Mouse (Mus musculus) gastrocnemius, adult 8-10 months (tissue): ENCODE data around the gene Ipo13. TPM values are rescaled to one million over a fixed set of nuclear protein-coding genes. Genes with fewer than 3 reads are reported as not detected.

Source experiments
- DNase-seq, 2 experiments: peaks; one replicate each; pipeline ENCODE4 v3.0.0; 2022; ENCODE audit warnings: low spot score in 2 of 2
- total RNA-seq, 4 experiments: library from RNA; stranded (reverse); gene quantifications; 2 replicates each; pipeline ENCODE4 v1.2.4; 2022

Gene Ipo13
- total RNA-seq, 4 experiments from 2014 or later: 268 to 350 (median 281) TPM

DNA sequence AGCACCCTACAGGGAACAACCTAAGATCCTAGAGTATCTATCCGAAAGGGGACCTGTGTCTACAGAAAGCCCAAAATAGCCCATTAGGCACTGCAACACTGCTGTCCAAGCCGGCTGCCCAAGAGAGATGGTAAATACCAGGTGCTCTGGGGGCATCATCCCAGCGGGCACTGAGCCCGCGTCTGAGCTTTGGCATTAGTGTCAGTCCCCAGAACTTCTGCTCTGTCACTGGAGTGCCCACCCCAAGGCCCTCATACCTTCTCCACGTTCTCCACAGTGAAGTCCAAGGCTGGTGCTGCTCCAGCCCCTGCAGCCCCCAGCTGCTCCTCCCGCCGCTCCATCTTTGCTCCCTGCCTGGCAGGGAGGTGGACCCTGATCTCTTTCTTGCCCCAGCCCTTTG is 768 bp downstream of the Ipo13 start:
- DNase-seq: peak; percentile 74 to 86

DNA sequence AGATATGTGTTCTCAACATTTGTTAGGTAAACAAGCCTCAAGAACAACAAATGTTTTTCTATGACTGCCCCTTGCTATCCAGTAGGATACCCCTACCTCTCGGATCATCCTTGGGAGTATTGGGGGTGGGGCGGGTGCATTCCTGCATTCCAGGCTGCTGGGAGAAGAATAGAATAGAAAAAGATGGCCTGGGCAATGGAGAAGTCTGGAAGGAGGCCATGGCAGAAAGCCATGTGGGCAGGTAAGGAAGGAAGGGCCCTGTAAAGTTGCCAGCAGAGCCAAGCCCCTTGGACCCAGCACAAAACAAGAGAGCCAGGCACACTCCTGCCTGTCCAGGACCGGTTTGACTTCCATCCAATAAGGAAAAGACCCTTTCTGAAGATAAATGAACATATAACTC is 1.4 kb downstream of the Ipo13 start:
- DNase-seq: peak in 1 of 2 experiments; percentile 43

DNA sequence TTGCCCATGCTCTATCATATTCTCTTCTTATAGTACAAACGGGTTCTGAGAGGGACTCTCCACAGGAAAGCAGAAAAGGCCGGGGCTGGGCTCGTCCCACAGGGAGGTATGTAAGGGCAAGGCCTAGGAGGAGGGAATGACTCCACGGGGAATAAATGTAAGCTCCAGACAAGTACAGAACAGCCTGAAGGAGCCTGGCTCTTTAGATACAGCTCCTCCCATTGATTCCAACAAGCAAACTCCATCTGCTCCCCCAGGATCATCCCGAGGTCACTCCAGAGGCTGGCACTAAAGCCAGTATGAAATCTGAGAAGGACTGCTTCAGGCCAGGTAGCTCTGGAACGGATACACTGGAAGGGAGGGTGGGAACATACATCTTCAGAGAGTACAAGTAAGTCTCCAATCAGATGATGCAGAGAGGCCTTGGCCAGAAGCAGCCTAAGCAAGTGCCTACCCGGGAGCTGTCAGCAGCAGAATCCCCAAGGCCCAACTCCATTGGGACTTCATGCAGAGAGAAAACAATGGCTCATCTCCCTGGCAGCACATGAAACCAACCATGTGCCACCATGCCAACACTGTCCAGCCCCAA is 2.0 kb downstream of the Ipo13 start:
- DNase-seq: no peak

DNA sequence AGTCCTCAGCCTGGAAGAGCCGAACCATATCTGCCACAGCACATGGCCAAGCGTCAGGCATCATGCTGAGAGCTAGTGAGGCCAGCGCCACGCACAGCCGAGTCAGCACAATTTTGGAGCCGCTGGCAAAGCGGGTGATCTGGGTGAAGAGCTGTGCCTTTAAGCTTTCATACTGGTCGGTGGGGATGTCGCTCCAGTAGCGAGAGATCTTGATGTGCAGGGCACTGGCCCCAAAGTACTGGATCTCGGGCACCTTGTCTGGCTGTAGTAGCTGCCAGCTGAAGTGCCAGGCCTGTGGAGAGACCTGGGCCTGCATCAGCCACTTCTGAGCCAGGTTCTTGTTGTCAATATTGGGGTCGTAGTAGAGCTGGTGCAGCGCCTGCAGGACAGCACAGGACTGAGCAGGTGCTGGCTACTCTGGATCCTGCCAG is 2.7 kb downstream of the Ipo13 start:
- peak in 1 of 2 experiments; percentile 22 for DNase-seq

DNA sequence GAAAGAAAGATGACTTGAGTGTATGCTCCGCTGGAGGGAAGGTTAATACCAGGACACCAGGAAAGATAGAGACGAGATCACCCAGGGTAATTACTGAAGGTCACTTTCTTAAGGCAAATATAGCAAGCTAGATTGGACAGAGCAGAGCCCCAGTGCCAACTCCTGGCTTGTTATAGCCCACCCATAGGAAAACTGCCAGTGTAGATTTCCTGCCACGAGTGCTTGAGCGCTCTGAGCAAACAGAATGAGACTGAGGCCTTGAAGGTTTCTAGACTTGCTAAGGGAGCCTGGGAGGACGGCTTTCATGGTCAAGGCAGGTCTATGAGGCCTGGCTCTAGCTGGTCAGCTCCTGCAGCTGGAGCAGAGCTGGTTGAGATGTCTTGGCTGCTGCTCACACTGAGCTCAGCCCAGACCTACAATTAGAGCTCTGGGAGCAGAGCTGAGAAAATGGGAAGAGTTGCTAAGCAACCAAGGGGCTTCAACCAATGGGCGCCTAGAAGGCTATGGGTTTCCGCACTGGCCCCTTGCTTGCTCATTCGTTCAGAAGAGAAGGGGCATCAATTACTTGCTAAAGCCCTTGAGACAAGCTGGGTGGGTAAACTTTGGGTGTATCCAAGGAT is 5.9 kb downstream of the Ipo13 start:
- no peak for DNase-seq

DNA sequence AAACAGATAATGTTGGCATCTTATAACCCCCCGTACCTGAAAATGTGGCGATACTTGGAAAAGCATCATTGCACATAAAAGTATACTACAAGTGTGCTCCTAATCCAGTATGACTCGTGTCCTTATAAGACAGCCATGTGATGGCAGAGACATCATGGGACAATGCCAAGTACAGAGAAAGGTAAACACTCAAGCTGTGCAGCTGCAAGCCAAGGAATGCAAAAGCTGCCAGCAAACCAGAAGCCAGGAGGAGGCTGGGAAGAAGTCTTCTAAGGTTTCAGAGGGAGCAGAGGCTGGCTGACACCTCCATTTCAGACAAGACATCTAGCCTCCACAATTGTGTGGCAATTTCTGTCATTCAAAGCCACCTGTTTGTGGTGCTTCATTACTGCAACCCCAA is 8.6 kb downstream of the Ipo13 start:
- DNase-seq: peak; percentile 49 to 69

DNA sequence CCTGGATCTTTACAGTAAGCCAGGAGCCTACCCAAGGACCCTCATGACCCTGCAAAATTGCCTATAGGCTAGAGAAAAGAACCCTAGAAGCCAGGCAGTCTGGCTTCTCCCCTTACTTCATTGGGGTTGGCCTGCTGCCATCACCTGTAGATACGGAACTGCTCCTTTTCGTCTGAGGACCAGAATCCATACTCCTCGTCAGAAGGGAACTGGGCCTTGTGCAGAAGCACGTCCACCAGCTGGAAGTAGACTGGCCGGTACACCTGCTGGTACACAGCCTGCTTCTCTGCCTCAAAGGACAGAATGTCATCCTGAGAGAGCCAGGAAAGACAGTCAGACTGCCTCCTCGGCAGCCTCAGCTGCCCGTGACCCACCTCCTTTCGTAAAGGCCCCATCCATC is 10.0 kb downstream of the Ipo13 start:
- DNase-seq: no peak

DNA sequence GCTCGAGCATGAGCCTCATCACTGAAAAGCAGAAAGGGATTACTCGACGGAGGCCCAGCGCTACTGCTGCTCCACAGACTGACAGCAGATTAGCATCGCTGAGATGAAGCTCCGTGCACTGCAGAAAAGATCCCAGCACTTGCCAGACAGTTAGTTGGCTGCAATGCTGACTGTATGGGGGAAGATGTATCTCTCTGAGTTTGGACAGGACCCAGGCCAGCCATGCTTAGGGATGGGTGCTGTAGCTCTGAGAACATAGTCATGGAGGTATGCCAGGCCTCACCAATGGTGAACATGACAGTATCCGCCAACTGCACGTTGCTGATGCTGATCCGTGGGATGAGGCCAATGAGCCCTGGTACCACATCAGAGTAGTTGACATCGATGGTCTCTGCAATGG is 10.7 kb downstream of the Ipo13 start:
- no peak for DNase-seq

DNA sequence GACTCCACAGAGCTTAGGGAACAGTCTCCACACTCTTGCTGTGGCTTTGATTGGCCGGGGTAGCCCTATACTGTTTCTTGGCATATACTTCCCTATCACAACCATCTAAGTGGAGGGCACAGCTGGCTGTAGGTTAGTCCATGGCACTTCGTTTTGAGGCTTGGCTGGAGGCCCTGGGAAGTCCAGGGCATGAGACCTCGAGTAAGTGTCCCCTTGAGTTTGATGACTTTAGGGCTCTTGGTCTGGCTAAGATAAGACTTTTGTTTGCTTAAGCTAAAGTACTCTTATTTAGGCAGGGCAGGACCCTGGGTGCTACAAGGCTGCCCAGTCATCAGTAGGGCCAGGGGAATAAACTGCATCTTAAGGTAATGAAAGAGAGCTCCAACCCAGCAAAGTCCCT is 16.7 kb downstream of the Ipo13 start:
- DNase-seq: no peak

DNA sequence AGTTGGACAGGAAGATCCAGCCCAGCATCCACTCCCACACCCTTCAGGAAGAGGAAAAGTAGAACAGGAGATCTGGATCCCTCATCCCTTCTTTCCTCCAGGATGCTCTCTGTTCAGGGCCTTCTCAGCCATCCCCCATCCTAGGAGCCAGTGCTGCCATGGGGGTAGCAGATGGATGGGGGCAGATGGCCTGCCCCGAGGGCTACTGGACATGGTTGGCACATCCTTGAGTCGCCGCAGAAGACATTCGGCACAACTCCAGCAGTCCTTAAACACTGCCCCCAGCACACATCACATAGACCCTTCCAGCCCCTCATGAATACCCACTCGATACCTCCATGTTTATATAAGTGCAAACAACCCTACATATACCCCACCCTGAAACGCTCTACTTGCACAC is 18.8 kb downstream of the Ipo13 start:
- DNase-seq: no peak

DNA sequence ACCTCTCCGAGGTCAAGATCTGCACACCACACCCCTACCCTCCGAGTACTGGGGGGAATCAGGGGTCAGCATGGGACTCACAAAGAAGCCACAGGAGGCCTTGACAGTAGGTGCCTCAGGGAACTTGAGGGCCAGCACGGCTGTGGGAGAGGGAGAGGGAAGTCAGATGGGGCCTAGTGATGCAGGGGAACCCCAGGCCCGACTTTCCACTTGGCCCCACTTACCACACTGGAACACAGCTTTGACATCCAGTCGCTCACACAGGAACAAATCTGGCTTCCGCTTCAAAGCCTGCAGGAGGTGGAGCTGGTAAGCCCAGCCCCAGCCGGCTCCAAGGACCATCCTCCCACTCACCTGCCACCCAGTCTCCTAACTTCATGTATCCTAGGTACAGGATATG is 19.5 kb downstream of the Ipo13 start:
- DNase-seq: no peak

DNA sequence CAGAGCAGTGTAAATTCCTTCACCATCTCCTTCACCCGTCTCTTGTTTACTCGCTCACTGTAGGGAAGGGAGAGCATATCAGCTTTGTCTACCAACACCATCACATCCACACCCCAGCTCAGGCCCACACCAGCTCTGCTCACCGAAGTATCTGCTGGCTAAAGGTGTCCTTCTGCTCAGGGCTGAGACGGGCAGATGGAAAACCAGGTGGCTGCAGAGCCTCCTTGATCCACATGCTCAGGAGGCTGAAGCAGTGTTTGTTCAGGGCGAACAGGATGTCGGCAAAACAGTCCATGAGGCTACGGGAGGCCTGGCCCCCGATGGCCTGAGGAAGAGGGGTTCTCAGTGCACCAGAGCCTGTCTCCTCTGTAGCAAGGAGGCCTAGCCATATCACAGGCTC is 20.2 kb downstream of the Ipo13 start:
- DNase-seq: no peak

DNA sequence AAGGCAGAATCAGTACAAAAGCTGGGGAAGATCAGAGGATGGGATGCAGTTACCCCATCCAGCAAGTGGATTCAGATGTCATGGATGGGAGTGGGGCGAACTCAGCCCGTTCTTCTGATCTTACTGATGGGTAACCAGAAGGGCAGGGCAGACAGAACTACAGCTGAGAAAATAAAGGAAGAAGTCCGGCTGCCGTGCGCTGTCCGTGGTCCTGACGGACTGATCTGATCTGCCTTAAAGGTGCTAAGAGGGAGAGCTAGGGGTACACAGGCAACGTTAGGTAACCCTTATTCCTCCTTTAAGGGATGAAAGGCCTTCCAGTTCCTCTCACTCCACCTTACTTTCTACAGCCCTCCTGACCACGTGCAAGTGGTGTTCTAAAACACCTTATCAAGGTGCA is 21.4 kb downstream of the Ipo13 start:
- no peak for DNase-seq

DNA sequence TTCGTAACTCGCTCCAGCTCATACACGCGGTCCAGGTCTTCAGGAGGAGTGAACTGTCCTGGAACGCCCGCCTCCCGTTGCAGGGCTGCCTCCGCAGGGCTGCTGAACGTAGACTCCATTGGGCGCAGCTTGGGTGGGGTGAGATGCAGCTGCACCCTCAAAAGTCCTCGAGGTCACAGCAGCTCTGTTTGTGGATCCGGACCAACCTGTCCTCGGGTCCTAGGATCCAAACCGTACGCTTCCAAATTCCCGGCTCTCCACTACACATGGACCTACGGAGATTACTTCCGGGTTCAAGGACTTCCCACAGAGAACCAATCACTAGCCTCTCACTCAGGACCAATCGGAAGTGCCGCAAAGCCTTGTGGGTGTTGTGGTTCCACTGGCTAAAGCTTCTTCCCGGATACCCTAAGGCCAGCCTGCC is 23.0 kb downstream of the Ipo13 start, which contains the start of gene Dph2:
Dph2 (minus strand) TSS at position 295 of the 424 bp plus-strand sequence.
- DNase-seq: peak; percentile 68 to 72

DNA sequence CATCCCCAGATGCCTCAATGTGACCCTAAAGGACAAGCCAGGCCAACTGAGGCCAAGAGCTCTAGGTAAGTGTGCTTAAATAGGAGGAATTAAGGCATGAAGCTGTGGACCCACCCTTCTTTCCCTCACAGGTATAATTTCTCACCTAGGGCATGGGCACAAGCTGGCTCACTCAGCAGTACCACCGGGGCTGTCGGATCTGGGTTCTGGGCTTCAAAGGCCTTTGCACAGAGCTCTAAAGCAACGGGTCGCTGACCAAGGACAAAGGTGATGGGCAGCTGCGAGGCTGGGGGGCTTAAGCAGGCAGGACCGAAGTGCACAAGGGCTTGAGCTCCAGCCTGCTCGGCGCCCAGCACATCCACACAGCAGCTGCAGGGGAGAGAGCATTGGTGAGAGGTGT is 24.0 kb downstream of the Ipo13 start:
- DNase-seq: no peak

DNA sequence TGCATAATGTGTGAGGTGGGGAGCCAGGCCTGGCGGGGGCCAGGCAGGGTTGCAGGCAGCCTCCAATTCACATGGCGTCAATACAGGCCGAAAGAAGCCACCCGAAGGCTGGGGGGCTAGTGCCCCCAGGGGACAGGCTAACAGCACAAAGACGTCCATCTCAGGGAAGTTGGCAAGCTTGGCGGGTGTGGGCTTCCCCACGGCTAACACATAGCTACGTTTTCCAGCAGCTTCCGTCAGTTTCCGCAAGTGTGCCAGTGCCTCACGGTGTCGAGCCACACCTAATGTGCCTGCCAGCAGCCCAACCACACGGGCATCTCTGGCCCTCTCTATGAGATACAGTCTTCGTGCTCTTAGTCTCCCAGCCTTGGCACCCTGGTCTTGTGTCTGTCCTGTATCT is 24.8 kb downstream of the Ipo13 start:
- no peak for DNase-seq

DNA sequence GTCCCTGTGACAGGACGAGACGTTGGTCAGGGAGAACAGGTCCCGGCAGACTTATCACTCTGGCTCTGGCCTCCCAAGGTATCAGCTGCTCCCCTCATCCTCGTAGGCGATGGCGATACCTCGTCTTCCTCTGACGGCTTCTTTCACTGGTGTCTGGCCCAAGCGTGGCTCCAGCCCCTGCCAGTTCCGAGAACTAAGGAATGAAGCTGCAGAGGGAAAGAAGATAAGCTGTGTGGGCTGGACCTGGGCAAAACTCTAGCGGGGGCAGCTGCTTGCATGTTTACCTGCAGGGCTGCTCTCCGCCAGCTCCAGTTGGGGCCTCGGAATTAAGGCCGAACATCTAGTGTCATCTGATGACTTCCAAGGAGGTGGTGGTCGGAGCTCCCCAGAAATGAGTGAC is 25.3 kb downstream of the Ipo13 start:
- DNase-seq: no peak

DNA sequence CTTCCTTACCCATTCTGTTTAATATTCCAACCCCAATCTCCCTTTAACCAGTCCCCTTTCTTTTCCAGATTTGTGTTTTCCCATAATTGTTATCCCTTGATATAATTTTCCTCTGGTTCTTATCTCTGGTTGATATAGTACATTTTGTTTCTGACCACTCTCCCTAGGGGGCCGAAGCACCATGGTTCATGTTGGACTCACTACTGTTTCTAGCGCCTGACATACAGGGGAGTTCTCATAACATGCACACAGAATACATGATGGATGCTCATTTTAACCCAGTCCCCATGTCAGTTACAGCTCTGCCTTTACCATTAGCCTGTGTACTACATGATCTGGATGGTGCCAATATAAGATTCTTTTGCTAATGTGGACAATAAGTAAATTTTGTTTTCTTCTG is 26.9 kb downstream of the Ipo13 start:
- DNase-seq: no peak

DNA sequence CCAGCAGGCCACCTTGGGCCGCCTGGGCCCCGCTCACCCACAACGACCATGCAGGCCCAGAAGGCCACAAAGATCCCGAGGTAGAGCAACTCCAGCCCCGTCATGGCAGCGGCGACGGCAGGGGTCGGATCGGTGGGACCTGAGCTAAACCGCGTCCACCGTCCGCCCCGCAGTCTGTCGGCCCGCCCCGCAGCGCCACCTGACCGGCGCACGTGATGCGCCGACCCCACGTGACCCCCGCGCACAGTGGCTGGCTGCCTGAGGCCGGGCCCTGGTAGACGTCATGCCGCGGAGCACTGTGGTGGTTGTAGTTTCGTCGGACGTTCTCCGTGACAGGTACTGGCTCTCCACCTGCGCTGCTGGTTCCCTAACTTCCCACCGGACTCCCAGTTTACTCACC is 27.7 kb downstream of the Ipo13 start, which contains the start of gene Atp6v0b:
Atp6v0b (minus strand) TSS at position 201 of the 400 bp plus-strand sequence.
- peak; percentile 90 for DNase-seq

DNA sequence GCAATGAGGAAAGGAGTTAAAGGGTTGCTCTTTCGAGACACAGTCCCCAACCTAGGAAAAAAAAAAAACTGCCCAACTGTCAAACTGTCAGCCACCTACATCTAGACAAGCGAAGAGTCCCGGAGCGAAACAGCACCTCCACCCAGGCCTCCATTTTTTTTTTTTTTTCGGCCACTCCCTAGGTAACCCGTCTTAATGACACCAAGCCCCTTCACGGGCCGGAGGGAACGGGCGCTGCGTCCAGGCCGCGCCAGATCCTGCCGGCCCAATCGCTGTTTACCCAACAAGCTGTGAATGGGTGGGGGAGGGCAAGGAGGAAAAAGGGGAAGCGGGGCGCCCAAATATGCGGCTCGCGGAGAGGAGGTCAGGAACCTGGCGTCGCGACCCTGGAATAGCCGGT is 28.2 kb downstream of the Ipo13 start:
- no peak for DNase-seq

DNA sequence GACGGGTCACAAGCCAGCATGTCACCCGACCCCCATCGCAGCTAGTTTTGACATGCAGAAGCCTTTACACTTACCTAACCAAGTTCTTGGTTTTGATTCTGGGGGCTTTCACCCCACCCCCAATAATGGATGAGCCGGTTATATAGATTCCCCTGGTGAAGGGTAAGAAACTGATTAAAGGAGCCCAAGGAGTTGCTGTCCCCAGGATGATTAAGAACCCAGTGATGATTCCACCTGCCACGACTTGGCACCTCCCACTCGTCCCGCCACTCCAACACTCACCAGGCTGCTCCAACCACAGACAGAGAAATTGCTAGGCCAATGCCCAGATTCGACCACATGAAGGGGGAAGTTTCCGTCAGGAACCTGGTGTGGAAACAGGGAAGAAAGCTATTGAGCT is 28.8 kb downstream of the Ipo13 start:
- DNase-seq: no peak

DNA sequence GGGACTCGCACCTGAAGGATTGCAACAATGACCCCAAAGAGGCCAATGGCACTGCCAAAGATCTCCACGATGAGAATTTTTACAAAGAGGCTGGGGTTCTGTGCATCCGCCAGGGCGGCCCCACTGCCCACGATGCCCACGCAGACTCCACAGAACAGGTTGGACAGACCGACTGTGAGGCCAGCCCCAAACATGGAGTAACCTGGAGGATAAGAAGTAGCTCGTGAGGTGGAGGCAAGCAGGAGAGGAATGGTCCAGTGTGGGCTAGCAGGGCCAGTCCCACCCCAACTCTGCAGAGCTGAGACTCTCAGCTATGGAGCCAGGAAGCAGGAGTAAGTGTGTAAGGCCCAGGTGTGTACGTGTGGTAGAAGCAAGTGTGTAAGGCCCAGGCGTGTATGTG is 29.7 kb downstream of the Ipo13 start:
- DNase-seq: no peak

DNA sequence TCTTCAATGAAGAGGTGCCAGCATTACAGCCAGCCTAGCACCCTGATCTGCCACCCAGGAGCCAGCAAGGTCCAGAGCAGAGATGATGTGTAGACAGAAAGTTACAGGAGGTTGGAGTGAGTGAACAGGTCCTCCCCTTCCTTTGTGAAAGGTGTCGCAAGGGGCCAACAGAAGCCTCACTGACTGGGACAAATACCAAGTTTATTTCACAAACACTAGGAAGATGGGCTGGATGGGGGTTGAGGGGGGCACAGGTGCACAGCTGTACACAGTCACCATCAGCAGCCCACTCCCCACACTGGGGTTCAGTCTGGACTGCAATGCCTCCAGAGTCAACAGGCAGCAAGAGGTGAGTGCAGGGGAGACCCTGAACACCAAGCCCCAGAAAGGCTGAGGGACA is 30.7 kb downstream of the Ipo13 start:
- DNase-seq: no peak
